Mouse (Mus musculus) intestine, postnatal 0 days (tissue): Measurements from ENCODE around the gene Hivep3. TPM values are rescaled to one million over a fixed set of nuclear protein-coding genes. Genes with fewer than 3 reads are reported as not detected.

ENCODE experiments used
- ATAC-seq: fragments of 200-750 bp; cut with Nextera tagmentation; 2 replicates; pipeline ENCODE4 v1.8.0; 2017; ENCODE audit warnings: mild to moderate bottlenecking, moderate TSS enrichment, moderate library complexity
- H3K27ac ChIP-seq: fragments of 300-500 bp; sonication (generic); 2 replicates; pipeline ENCODE4 v1.5.1; 2014; ENCODE audit warnings: mild to moderate bottlenecking, low read depth, low read length, moderate library complexity
- H3K27me3 ChIP-seq: fragments of 300-500 bp; sonication (generic); replicated peaks from 2 replicates; pipeline ENCODE4 v1.6.1; 2014; ENCODE audit warnings: low read length, mixed read lengths; ENCODE audit not compliant: control insufficient read depth, insufficient read depth
- H3K36me3 ChIP-seq: fragments of 300-500 bp; sonication (generic); 2 replicates; pipeline ENCODE4 v1.6.1; 2014; ENCODE audit warnings: mild to moderate bottlenecking, moderate library complexity; ENCODE audit not compliant: control insufficient read depth, insufficient read depth
- H3K4me1 ChIP-seq: fragments of 300-500 bp; sonication (generic); replicated peaks from 2 replicates; pipeline ENCODE4 v1.6.1; 2014; ENCODE audit warnings: antibody characterized with exemption, low read length, mixed read lengths; ENCODE audit not compliant: control insufficient read depth, insufficient read depth
- H3K4me2 ChIP-seq: fragments of 300-500 bp; sonication (generic); replicated peaks from 2 replicates; pipeline ENCODE4 v1.6.1; 2014; ENCODE audit warnings: low read depth, mild to moderate bottlenecking, moderate library complexity
- H3K4me3 ChIP-seq: fragments of 300-500 bp; sonication (generic); 2 replicates; pipeline ENCODE4 v1.5.1; 2014; ENCODE audit warnings: low read depth, low read length
- H3K9ac ChIP-seq: fragments of 300-500 bp; sonication (generic); 2 replicates; pipeline ENCODE4 v1.6.1; 2014; ENCODE audit warnings: mild to moderate bottlenecking, low read depth, low read length
- H3K9me3 ChIP-seq: fragments of 300-500 bp; sonication (generic); 2 replicates; pipeline ENCODE4 v1.6.1; 2016; ENCODE audit warnings: mixed run types; ENCODE audit not compliant: control insufficient read depth
- CTCF ChIP-seq: sonication (generic); IDR thresholded peaks from 2 replicates; pipeline ENCODE4 v1.5.1; 2016; ENCODE audit warnings: low read depth, mild to moderate bottlenecking, control low read depth, antibody characterized with exemption, moderate library complexity
- WGBS: fragments of 180-500 bp; shearing (Covaris S2); extraction: QIAGEN DNeasy Blood & Tissue Kit; methylation state at CpG from one replicate; pipeline ENCODE4 v1.1.7; 2014; 5-methylcytosine and 5-hydroxymethylcytosine counted together
- polyA plus RNA-seq: library from polyadenylated mRNA; unstranded; fragments of >200 nt; fragmentation: Nextera tagmentation; extraction: Ambion mirVana; gene quantifications from 2 replicates; pipeline ENCODE4 v1.2.1, GENCODE M21; 2015

Gene Hivep3
- polyA plus RNA-seq, 1 experiment from 2014 or later: 4.1 TPM

- 64% methylated on average over 5 of the region's 5 CpGs for WGBS
- Histone ChIP-seq H3K27ac (no peak overlapping the region), H3K27me3 (no peaks in the 10 kb centered on the region), H3K9me3 (no peaks in the 10 kb centered on the region), H3K4me3 (no peak overlapping the region), H3K4me2 (no peak overlapping the region), H3K4me1 (no peaks in the 10 kb centered on the region), H3K36me3 (no peaks in the 10 kb centered on the region), H3K9ac (no peak overlapping the region)
- TF ChIP-seq CTCF: no peak
- no peak for ATAC-seq
Measured at GRCm38 (mm10) chr4:119889760-119890159, 156.2 kb downstream of the Hivep3 start.

- Histone ChIP-seq H3K9me3 (no peaks in the 10 kb centered on the region), H3K4me3 (no peak overlapping the region), H3K27ac (no peak overlapping the region), H3K4me2 (no peak overlapping the region), H3K9ac (no peak overlapping the region), H3K36me3 (no peaks in the 10 kb centered on the region), H3K4me1 (no peaks in the 10 kb centered on the region), H3K27me3 (no peaks in the 10 kb centered on the region)
- no peak for TF ChIP-seq CTCF
- no peak for ATAC-seq
- 56% methylated on average over 5 of the region's 5 CpGs for WGBS
Measured at GRCm38 (mm10) chr4:119893255-119893779, 159.7 kb downstream of the Hivep3 start.

- H3K9me3 ChIP-seq: no peaks in the 10 kb centered on the region
- no peaks in the 10 kb centered on the region for H3K27me3 ChIP-seq
- 69% methylated on average over 13 of the region's 13 CpGs for WGBS
- H3K27ac ChIP-seq: no peak overlapping the region
- no peaks in the 10 kb centered on the region for H3K4me1 ChIP-seq
- no peak overlapping the region for H3K4me3 ChIP-seq
- ATAC-seq: no peak
- no peak for TF ChIP-seq CTCF
- no peak overlapping the region for H3K4me2 ChIP-seq
- H3K9ac ChIP-seq: no peak overlapping the region
- H3K36me3 ChIP-seq: no peaks in the 10 kb centered on the region
Measured at GRCm38 (mm10) chr4:119894797-119895458, 161.3 kb downstream of the Hivep3 start.

GRCm38 (mm10) chr4:119895504-119895903 is 161.9 kb downstream of the Hivep3 start:
- Histone ChIP-seq H3K4me1 (no peaks in the 10 kb centered on the region), H3K4me2 (no peak overlapping the region), H3K36me3 (no peaks in the 10 kb centered on the region), H3K4me3 (no peak overlapping the region), H3K27me3 (no peaks in the 10 kb centered on the region), H3K27ac (no peak overlapping the region), H3K9ac (no peak overlapping the region), H3K9me3 (no peaks in the 10 kb centered on the region)
- no peak for ATAC-seq
- 75% methylated on average over 5 of the region's 5 CpGs for WGBS
- no peak for TF ChIP-seq CTCF

- no peak for ATAC-seq
- Histone ChIP-seq H3K36me3 (no peaks in the 10 kb centered on the region), H3K4me3 (no peak overlapping the region), H3K9ac (no peak overlapping the region), H3K9me3 (no peaks in the 10 kb centered on the region), H3K4me2 (no peak overlapping the region), H3K4me1 (no peaks in the 10 kb centered on the region), H3K27me3 (no peaks in the 10 kb centered on the region), H3K27ac (no peak overlapping the region)
- WGBS: 72% methylated on average over 3 of the region's 3 CpGs
- TF ChIP-seq CTCF: no peak
Measured at GRCm38 (mm10) chr4:119896572-119896971, 163.0 kb downstream of the Hivep3 start.

- Histone ChIP-seq H3K9ac (no peak overlapping the region), H3K9me3 (no peaks in the 10 kb centered on the region), H3K4me2 (no peak overlapping the region), H3K27me3 (no peaks in the 10 kb centered on the region), H3K4me1 (no peaks in the 10 kb centered on the region), H3K4me3 (no peak overlapping the region), H3K27ac (no peak overlapping the region), H3K36me3 (no peaks in the 10 kb centered on the region)
- TF ChIP-seq CTCF: no peak
- no peak for ATAC-seq
- 74% methylated on average over 6 of the region's 6 CpGs for WGBS
Measured at GRCm38 (mm10) chr4:119897054-119897855, 163.7 kb downstream of the Hivep3 start.
